Mouse (Mus musculus) adrenal gland, postnatal 25 days (tissue): Measurements from ENCODE around the gene Nfatc3. TPM values are rescaled to one million over a fixed set of nuclear protein-coding genes. Genes with fewer than 3 reads are reported as not detected.

Experiments
- DNase-seq: peaks from one replicate; pipeline ENCODE4 v3.0.0; 2021; ENCODE audit warnings: mixed read lengths
- total RNA-seq: library from RNA; stranded (reverse); gene quantifications from 2 replicates; pipeline ENCODE4 v1.2.3, GENCODE M21; 2021

Nfatc3 gene
- total RNA-seq, 1 experiment from 2014 or later: 54.9 TPM

GRCm38 (mm10) chr8:106127054-106127453, 68.4 kb downstream of the Nfatc3 start:
- no peak for DNase-seq

- no peak for DNase-seq
Observed at GRCm38 (mm10) chr8:106127882-106128410, 69.3 kb downstream of the Nfatc3 start.

- DNase-seq: no peak
Observed at GRCm38 (mm10) chr8:106129232-106129930, 70.7 kb downstream of the Nfatc3 start.

- no peak for DNase-seq
Observed at GRCm38 (mm10) chr8:106129997-106130396, 71.4 kb downstream of the Nfatc3 start.

GRCm38 (mm10) chr8:106130505-106130904, 71.9 kb downstream of the Nfatc3 start:
- DNase-seq: no peak

GRCm38 (mm10) chr8:106131021-106131420, 72.4 kb downstream of the Nfatc3 start:
- DNase-seq: no peak

- no peak for DNase-seq
Observed at GRCm38 (mm10) chr8:106131488-106132222, 73.0 kb downstream of the Nfatc3 start.

GRCm38 (mm10) chr8:106132356-106132755, 73.7 kb downstream of the Nfatc3 start:
- no peak for DNase-seq

- no peak for DNase-seq
Observed at GRCm38 (mm10) chr8:106133526-106133925, 74.9 kb downstream of the Nfatc3 start.

- no peak for DNase-seq
Observed at GRCm38 (mm10) chr8:106133946-106134345, 75.3 kb downstream of the Nfatc3 start.

GRCm38 (mm10) chr8:106134751-106135571, 76.3 kb downstream of the Nfatc3 start:
- no peak for DNase-seq

GRCm38 (mm10) chr8:106135672-106136071, 77.0 kb downstream of the Nfatc3 start:
- no peak for DNase-seq

GRCm38 (mm10) chr8:106136156-106137130, 77.8 kb downstream of the Nfatc3 start, which contains the start of gene Esrp2:
TSS of gene Esrp2 (minus strand) at chr8:106136974.
- DNase-seq: peak; percentile 63

- no peak for DNase-seq
Observed at GRCm38 (mm10) chr8:106137218-106137905, 78.7 kb downstream of the Nfatc3 start.

GRCm38 (mm10) chr8:106137906-106138477, 79.4 kb downstream of the Nfatc3 start:
- peak; percentile 74 for DNase-seq

GRCm38 (mm10) chr8:106138616-106139015, 80.0 kb downstream of the Nfatc3 start:
- no peak for DNase-seq

GRCm38 (mm10) chr8:106140191-106140590, 81.6 kb downstream of the Nfatc3 start:
- no peak for DNase-seq

GRCm38 (mm10) chr8:106140769-106141168, 82.1 kb downstream of the Nfatc3 start:
- peak; percentile 82 for DNase-seq

GRCm38 (mm10) chr8:106145331-106145730, 86.7 kb downstream of the Nfatc3 start:
- DNase-seq: no peak

GRCm38 (mm10) chr8:106146014-106146413, 87.4 kb downstream of the Nfatc3 start:
- DNase-seq: no peak
